Mouse (Mus musculus): ENCODE results near the gene Gm20388.

DNA sequence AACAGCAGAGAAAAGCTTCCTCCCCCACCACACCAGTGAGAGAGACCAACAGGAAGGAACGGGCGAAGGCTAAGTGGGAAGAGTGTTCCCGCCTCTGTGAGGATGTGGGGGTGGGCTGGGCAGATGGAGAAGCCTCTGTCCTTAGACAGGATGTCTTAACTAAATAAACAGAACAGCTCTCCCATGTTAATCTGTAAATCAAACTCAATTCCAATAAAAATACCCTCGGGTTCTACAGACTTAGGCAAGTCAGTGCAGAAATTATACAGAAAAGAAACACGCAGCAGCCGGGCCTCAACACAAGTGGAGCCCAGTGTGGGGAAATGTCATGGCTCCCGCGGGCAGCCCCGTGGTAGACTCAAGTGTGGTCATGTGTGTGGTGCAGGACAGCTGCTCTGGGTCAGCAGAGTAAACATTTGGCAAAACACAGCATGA lies 3240.1 kb downstream of the Gm20388 start:
- TF ChIP-seq CTCF (conservative IDR thresholded peaks at IDR 0.05; ENCODE audit: insufficient read depth, insufficient read length, low read depth, low read length) (no peak), POLR2A (IDR thresholded peaks at IDR 0.05; ENCODE audit: low read depth, low read length) (no peak)

All from kidney, adult 2 months (tissue).